Mouse (Mus musculus) left cerebral cortex, adult 8-10 months (tissue): ENCODE measurements at regions not wholly inside any gene's neighbourhood (a gene's known extent, or its start where the extent isn't known, plus 50 kb on each side); places are given as distances from the start of the nearest gene placed in this dataset.

Experiments used
- DNase-seq, 2 experiments: peaks; one replicate each; pipeline ENCODE4 v3.0.0; 2022; ENCODE audit warnings: low spot score in 2 of 2

GRCm38 (mm10) chr6:80862256-80862655 lies 843.6 kb downstream of the Lrrtm4 start:
- DNase-seq = peak in 1 of 2 experiments; percentile 26

GRCm38 (mm10) chr6:80862741-80863140 lies 844.1 kb downstream of the Lrrtm4 start:
- DNase-seq = no peak

GRCm38 (mm10) chr6:80865809-80866603 lies 847.3 kb downstream of the Lrrtm4 start:
- DNase-seq = no peak

- DNase-seq = no peak
Measured at GRCm38 (mm10) chr6:80885363-80885762, 866.7 kb downstream of the Lrrtm4 start.

- DNase-seq = no peak
Measured at GRCm38 (mm10) chr6:80905220-80905619, 886.5 kb downstream of the Lrrtm4 start.

GRCm38 (mm10) chr6:80929799-80930198 lies 911.1 kb downstream of the Lrrtm4 start:
- DNase-seq = no peak

GRCm38 (mm10) chr6:80975162-80975561 lies 948.3 kb upstream of the Gcfc2 start:
- no peak for DNase-seq

- DNase-seq = no peak
Measured at GRCm38 (mm10) chr6:80993511-80993910, 930.0 kb upstream of the Gcfc2 start.

GRCm38 (mm10) chr6:81024531-81024930 lies 898.9 kb upstream of the Gcfc2 start:
- no peak for DNase-seq
